Mouse (Mus musculus): Measurements from ENCODE around the gene Mrpl45. TPM values are rescaled to one million over a fixed set of nuclear protein-coding genes. Genes with fewer than 3 reads are reported as not detected.

The Mrpl45 gene
- total RNA-seq, 2 experiments from 2014 or later: 33.7 to 39.6 TPM

GRCm38 (mm10) chr11:97361948-97362648, 46.6 kb downstream of the Mrpl45 start, which contains the start of gene Socs7:
Gene Socs7, plus strand, starts transcription at chr11:97362551.
- peak; percentile 85 to 86 for DNase-seq (ENCODE audit: low spot score in 2 of 2)

GRCm38 (mm10) chr11:97362649-97362942, 47.1 kb downstream of the Mrpl45 start:
- DNase-seq (ENCODE audit: low spot score in 2 of 2): peak; percentile 17 to 24

GRCm38 (mm10) chr11:97362943-97363643, 47.6 kb downstream of the Mrpl45 start:
- no peak for DNase-seq (ENCODE audit: low spot score in 2 of 2)

DNA sequence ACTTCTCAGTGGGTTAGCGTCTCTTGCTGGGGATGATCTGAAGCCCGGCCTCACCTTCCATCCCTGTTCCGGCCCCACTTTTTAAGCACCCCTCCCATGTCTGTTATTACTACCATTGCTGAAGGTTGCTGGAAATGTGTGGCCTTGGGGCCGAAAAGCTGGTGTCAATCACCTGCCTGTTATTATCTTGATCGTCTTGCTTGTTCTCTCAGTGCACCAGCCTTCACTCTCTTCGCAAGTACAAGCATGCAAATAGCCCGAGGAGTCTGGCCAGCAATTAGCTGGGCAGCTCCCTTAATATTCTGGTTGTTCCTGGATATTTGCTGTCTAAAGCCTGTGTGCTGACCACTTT, 48.1 kb downstream of the Mrpl45 start:
- DNase-seq (ENCODE audit: low spot score in 2 of 2): no peak

DNA sequence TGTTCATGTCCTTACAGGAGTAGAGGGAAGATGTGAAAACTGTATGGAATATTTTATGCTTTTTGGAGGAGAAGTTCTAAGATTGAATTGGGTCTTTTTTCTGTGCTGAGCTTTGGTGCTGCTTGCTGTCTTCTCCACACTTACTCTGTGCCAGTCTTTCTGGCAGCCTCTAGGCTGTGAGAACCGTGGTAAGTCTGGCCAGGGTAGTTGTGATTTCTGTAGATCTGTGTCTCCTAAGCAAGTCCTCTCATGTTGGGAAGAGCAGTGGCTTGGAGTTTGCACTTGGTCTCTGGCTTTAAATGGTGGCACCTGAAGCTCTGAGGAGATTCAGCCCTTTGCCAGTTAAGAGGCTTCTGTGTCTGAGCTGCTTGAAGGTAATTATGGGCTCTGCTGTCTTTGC, 50.0 kb downstream of the Mrpl45 start:
- no peak for DNase-seq (ENCODE audit: low spot score in 2 of 2)

DNA sequence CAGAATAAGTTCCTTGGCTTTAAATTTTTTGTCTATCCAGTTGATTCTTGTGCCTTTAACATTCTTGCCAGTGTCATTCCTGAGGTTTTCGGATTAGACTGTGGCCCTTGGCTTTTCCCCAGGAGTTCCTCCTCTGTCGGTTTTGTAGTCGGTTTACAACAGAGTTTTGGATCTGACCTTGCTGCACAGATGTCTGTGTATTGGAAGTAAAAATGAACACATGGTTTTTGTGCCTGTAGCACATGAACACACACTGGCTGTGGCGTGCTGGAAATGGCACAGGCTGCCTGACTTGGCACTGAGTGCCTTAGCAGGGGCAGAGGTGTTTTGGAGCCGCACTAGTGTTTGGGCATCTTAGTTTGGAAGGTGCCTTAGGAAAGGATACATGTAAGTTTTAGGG, 53.0 kb downstream of the Mrpl45 start:
- no peak for DNase-seq (ENCODE audit: low spot score in 2 of 2)

GRCm38 (mm10) chr11:97370329-97371091, 55.0 kb downstream of the Mrpl45 start:
- DNase-seq (ENCODE audit: low spot score in 2 of 2): no peak

DNA sequence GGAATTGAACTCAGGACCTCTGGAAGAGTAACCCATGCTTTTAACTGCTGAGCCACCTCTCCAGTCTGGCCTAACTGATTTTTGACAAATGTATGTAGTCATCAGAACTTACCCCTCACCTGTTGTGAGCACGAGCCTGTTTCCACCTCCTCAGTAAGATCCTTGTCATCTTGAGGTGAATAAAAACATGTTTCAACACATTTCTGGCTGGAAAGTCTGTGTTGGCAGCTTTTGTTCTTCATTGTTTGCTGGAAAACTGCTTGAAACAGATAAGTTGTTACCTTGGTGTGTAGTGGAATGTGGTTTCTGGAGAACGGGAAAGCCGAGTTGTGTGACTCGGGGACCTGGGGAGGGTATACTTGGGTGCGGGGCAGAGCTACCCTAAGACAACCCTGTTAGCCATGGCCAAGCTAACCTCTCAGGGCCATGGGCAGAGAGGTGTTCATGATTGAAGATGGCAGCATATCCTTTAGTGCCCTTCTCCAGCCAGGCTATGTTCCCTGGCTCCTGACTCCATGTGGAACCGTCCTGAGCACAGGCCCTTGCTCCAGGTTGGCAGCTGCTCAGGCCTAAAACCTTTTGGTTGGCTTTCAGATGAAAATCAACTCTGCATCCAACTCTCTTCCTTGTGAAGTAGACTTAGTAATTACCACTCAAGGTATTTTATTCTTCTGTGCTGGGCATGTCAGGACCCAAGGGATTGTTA, 56.8 kb downstream of the Mrpl45 start:
- no peak for DNase-seq (ENCODE audit: low spot score in 2 of 2)

DNA sequence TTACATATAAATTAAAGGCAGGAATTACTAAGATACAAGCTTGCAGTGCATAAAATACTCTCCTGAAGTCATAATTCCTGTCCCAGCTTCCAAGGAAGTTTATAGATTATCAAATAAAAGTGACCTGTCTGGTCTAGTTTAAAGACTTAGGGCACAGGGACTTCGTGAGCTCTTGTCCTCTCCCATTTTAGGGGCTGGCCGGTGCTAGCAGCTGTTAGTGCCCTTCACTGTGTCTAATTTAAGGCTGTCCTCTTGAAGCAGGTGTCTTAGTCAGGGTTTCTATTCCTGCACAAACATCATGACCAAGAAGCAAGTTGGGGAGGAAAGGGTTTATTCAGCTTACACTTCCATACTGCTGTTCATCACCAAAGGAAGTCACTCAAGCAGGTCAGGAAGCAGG, 57.9 kb downstream of the Mrpl45 start:
- no peak for DNase-seq (ENCODE audit: low spot score in 2 of 2)

Other genes starting within 250 kb of the Mrpl45 start
- gene Tbx21, start 200.4 kb upstream of the Mrpl45 start, total RNA-seq (2021): under 1 TPM; 0.45 to 0.62 TPM
- 10 to 100 TPM; 19.1 to 21.0 TPM for gene Tbkbp1, start 164.2 kb upstream of the Mrpl45 start, total RNA-seq (2021)
- gene Kpnb1, start 127.8 kb upstream of the Mrpl45 start, total RNA-seq (2021): 100 to 1,000 TPM; 126 to 146 TPM
- 10 to 100 TPM; 66.3 to 80.3 TPM for gene Npepps, start 35.1 kb upstream of the Mrpl45 start, total RNA-seq (2021)
- gene Gpr179, start 36.4 kb downstream of the Mrpl45 start, total RNA-seq (2021): 10 to 100 TPM; 10.3 to 11.1 TPM
- 10 to 100 TPM; 25.6 to 27.4 TPM for gene Socs7, start 46.8 kb downstream of the Mrpl45 start, total RNA-seq (2021)
- gene Arhgap23, start 99.8 kb downstream of the Mrpl45 start, total RNA-seq (2021): 10 to 100 TPM; 37.9 to 38.6 TPM
- gene 4933428G20Rik, start 184.6 kb downstream of the Mrpl45 start, total RNA-seq (2021): under 1 TPM; 0.37 to 0.48 TPM